Mouse (Mus musculus): Measurements from ENCODE around the gene Aox1. TPM values are rescaled to one million over a fixed set of nuclear protein-coding genes. Genes with fewer than 3 reads are reported as not detected.

Gene Aox1
- 0.16 and 0.17 TPM in 2 replicates for polyA plus RNA-seq (2012; rRNA removed)
- 0.18 and 0.32 TPM in 2 replicates for polyA plus RNA-seq (2014; fragmentation: Nextera tagmentation; extraction: Ambion mirVana)

DNA sequence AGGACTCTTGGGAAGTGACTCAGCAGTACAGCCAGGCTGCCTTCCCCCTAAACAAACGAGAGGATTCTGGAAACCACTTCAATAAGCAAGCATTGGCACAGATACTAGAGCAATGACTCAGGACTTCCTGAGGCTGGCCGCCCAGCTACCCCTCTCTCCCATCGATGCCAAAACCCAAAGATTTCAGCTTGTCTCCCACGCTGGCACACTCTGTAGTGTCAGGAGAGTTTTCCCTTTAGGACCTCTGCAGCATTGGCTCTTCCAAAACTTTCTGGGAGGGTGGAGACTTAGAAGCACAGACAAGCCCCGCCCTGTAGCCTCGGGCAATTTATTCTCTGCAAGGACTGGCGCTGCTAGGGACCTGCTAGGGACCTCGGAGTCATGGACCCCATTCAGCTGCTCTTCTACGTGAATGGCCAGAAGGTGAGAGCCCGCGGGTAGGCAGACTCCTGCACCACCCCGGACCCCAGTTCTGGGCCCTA lies at the start of gene Aox1:
Gene Aox1 (plus strand): TSS at position 296 of the 482 bp plus-strand sequence.
- Histone ChIP-seq H3K4me1 (replicated peaks; ENCODE audit: control insufficient read depth in 2 of 2, insufficient read depth in 2 of 2, low read length in 1 of 2) (peaks cover 10 to 27% of the 10 kb centered on the region in 2 experiments), H3K4me2 (ENCODE audit: low read depth) (peak within 1 kb of the TSS; percentile 61), H3K27me3 (ENCODE audit: control insufficient read depth, insufficient read depth, low read length) (no peaks in the 10 kb centered on the region), H3K27ac (no peak within 1 kb of the TSS), H3K4me3 (ENCODE audit: insufficient read depth in 1 of 2, low read depth in 2 of 2, low read length in 2 of 2) (peak within 1 kb of the TSS; percentile 29 to 38), H3K36me3 (replicated peaks; ENCODE audit: control insufficient read depth, insufficient read depth, low read depth) (peaks cover 3% of the 10 kb centered on the region), H3K9me3 (ENCODE audit: control insufficient read depth, low read length) (no peaks in the 10 kb centered on the region), H3K9ac (replicated peaks) (no peak within 1 kb of the TSS)
- 5% methylated on average over 12 of the region's 12 CpGs for WGBS (ENCODE audit: insufficient replicate concordance)
- peak; percentile 59 for ATAC-seq (ENCODE audit: insufficient read depth)
- DNase-seq (ENCODE audit: low read depth in 3 of 3, low spot score in 3 of 3): peak in 1 of 3 experiments; percentile 39
- TF ChIP-seq CTCF (IDR thresholded peaks at IDR 0.05; ENCODE audit: low read depth) (no peak), EP300 (IDR thresholded peaks at IDR 0.05; ENCODE audit: low read depth) (no peak)

DNA sequence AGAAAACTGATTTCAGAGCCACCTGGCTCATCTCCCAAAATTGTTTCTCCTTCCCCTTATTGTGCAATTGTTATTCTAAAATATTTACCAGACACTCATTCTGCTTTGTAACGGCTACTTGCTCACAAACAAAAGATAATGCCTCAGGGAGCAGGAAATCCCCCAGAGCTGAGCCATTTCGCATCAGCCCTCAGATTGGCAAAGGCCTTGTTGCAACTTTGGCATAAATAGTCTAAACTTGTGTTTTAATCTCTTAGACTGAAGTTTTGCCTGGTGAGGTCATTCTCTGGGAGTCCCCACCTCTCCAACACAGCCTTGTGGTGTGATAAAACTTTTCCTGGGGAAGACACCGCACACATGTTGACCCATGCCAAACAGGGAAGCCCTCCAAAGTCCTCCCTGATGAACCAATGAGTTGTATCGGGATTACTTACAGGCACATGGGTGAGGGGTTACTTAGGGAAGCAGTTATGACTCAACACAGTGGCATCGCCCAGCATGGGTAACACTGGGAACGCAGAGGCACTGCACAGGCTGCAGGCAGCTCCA lies 40.6 kb upstream of the Aox1 start:
- Histone ChIP-seq H3K27ac (no peak overlapping the region), H3K4me1 (replicated peaks; ENCODE audit: control insufficient read depth in 2 of 2, insufficient read depth in 2 of 2, low read length in 1 of 2) (no peaks in the 10 kb centered on the region; a peak in 1 of 4 replicates), H3K9ac (replicated peaks) (no peak overlapping the region), H3K36me3 (replicated peaks; ENCODE audit: control insufficient read depth, insufficient read depth, low read depth) (no peaks in the 10 kb centered on the region), H3K9me3 (ENCODE audit: control insufficient read depth, low read length) (no peaks in the 10 kb centered on the region), H3K27me3 (ENCODE audit: control insufficient read depth, insufficient read depth, low read length) (no peaks in the 10 kb centered on the region), H3K4me2 (ENCODE audit: low read depth) (no peak overlapping the region), H3K4me3 (ENCODE audit: insufficient read depth in 1 of 2, low read depth in 2 of 2, low read length in 2 of 2) (no peak overlapping the region)
- 55% methylated on average over 6 of the region's 6 CpGs for WGBS (ENCODE audit: insufficient replicate concordance)
- TF ChIP-seq CTCF (IDR thresholded peaks at IDR 0.05; ENCODE audit: low read depth): no peak
- no peak for ATAC-seq (ENCODE audit: insufficient read depth)
- DNase-seq (ENCODE audit: low read depth in 3 of 3, low spot score in 3 of 3): no peak

DNA sequence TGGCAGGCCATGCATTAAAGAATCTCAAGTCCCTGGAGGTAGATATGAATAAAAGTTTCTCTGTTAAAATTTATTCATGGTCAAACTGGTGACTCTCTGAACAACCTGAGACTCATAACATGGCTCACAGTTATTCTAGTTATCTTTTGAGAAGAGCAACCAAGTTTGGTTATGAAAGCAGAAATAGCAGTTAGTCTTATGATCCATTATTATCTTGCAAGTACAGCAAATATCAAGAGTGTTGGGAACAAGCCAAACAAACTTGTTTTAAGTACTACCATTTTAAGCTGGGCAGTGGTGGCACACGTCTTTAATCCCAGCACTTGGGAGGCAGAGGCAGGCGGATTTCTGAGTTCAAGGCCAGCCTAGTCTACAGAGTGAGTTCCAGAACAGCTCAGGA lies 38.5 kb upstream of the Aox1 start:
- no peak overlapping the region for H3K9ac ChIP-seq (replicated peaks)
- 45% methylated on average over 2 of the region's 2 CpGs for WGBS (ENCODE audit: insufficient replicate concordance)
- no peak overlapping the region for H3K4me2 ChIP-seq (ENCODE audit: low read depth)
- H3K27ac ChIP-seq: no peak overlapping the region
- no peaks in the 10 kb centered on the region for H3K36me3 ChIP-seq (replicated peaks; ENCODE audit: control insufficient read depth, insufficient read depth, low read depth)
- ATAC-seq (ENCODE audit: insufficient read depth) (no peak), DNase-seq (ENCODE audit: low read depth in 3 of 3, low spot score in 3 of 3) (no peak)
- H3K27me3 ChIP-seq (ENCODE audit: control insufficient read depth, insufficient read depth, low read length): no peaks in the 10 kb centered on the region
- peaks cover 0 to 2% of the 10 kb centered on the region in 2 experiments; a peak in 1 of 4 replicates for H3K4me1 ChIP-seq (replicated peaks; ENCODE audit: control insufficient read depth in 2 of 2, insufficient read depth in 2 of 2, low read length in 1 of 2)
- TF ChIP-seq CTCF (IDR thresholded peaks at IDR 0.05; ENCODE audit: low read depth) (no peak), EP300 (IDR thresholded peaks at IDR 0.05; ENCODE audit: low read depth) (no peak)
- H3K9me3 ChIP-seq (ENCODE audit: control insufficient read depth, low read length): no peaks in the 10 kb centered on the region
- no peak overlapping the region for H3K4me3 ChIP-seq (ENCODE audit: insufficient read depth in 1 of 2, low read depth in 2 of 2, low read length in 2 of 2)

DNA sequence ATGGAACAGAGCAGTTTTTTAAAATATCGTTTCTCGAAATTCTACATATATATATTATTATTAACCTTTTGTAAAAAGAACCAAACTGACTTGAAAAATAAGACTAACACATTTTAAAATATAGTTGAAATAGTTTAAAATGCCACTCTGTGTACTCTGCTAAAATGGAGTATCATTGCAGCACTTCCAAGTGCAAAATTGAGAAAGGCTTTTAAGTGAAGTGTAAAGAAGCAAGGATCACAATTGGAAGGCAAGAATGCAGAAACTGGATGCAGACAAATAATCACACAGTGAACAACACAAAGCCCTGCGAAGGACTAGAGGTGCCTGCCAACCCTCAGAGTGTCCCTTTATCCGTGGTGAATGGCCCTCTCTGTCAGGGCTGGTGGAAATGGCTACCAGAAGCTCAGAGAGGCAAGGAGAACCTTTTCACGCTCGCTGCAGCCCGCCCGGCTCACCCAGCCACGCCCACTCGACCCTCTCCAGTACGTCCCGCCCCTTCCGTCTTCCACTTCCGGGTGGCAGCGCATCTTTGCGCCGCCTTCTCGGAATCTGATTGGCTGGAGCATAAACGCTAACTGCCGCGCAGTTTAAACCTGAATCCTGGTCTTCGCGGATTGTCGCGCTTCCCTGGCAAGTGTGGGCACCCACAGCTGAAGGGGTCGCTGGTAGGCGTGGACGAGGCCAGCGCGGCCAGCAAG lies 34.1 kb upstream of the Aox1 start, which contains the start of gene Sgo2a:
Gene Sgo2a (plus strand): TSS at position 540 of the 701 bp plus-strand sequence.
- ATAC-seq (ENCODE audit: insufficient read depth) (peak; percentile 96), DNase-seq (ENCODE audit: low read depth in 3 of 3, low spot score in 3 of 3) (peak; percentile 88 to 90 (median 88))
- Histone ChIP-seq H3K9ac (replicated peaks) (peak within 1 kb of the TSS; percentile 98), H3K4me3 (ENCODE audit: insufficient read depth in 1 of 2, low read depth in 2 of 2, low read length in 2 of 2) (peak within 1 kb of the TSS; percentile 76 to 99), H3K4me2 (ENCODE audit: low read depth) (peak within 1 kb of the TSS; percentile 80), H3K36me3 (replicated peaks; ENCODE audit: control insufficient read depth, insufficient read depth, low read depth) (peaks cover 10% of the 10 kb centered on the region), H3K27me3 (ENCODE audit: control insufficient read depth, insufficient read depth, low read length) (no peaks in the 10 kb centered on the region), H3K27ac (peak within 1 kb of the TSS; percentile 78), H3K4me1 (replicated peaks; ENCODE audit: control insufficient read depth in 2 of 2, insufficient read depth in 2 of 2, low read length in 1 of 2) (peaks cover 13 to 14% of the 10 kb centered on the region in 2 experiments), H3K9me3 (ENCODE audit: control insufficient read depth, low read length) (no peaks in the 10 kb centered on the region)
- no peak for TF ChIP-seq EP300 (IDR thresholded peaks at IDR 0.05; ENCODE audit: low read depth)
- TF ChIP-seq CTCF (IDR thresholded peaks at IDR 0.05; ENCODE audit: low read depth): no peak
- WGBS (ENCODE audit: insufficient replicate concordance): 6% methylated on average over 30 of the region's 30 CpGs

DNA sequence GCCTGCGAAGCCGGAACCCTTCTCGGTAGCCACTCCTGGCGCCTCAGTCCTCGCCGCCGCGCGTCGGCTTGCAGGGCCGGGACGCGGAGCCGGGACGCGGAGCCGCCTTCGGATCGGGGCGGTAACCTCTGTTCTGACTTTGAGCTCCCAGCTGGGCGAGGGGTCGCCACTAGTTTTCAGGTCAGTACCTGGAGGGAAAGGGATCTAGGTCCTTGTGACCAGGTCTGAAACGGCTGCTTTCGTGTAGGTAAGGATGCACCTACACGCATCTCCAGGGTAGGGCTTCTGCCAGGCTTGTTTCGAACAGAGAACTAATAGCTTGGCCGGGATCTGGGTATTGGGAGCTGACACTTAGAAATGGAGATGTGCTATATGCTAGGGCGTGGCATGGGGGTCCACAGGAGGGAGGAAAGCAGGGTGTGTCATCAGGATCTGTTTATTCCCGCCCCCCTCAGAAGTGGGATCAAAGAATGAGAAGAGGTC lies 33.6 kb upstream of the Aox1 start:
- H3K4me3 ChIP-seq (ENCODE audit: insufficient read depth in 1 of 2, low read depth in 2 of 2, low read length in 2 of 2): peak overlapping the region; percentile 76 to 99
- TF ChIP-seq CTCF (IDR thresholded peaks at IDR 0.05; ENCODE audit: low read depth): no peak
- no peak for TF ChIP-seq EP300 (IDR thresholded peaks at IDR 0.05; ENCODE audit: low read depth)
- no peaks in the 10 kb centered on the region for H3K9me3 ChIP-seq (ENCODE audit: control insufficient read depth, low read length)
- peak overlapping the region; percentile 80 for H3K4me2 ChIP-seq (ENCODE audit: low read depth)
- no peaks in the 10 kb centered on the region for H3K27me3 ChIP-seq (ENCODE audit: control insufficient read depth, insufficient read depth, low read length)
- 0% methylated on average over 29 of the region's 29 CpGs for WGBS (ENCODE audit: insufficient replicate concordance)
- peaks cover 13 to 14% of the 10 kb centered on the region in 2 experiments for H3K4me1 ChIP-seq (replicated peaks; ENCODE audit: control insufficient read depth in 2 of 2, insufficient read depth in 2 of 2, low read length in 1 of 2)
- peaks cover 10% of the 10 kb centered on the region for H3K36me3 ChIP-seq (replicated peaks; ENCODE audit: control insufficient read depth, insufficient read depth, low read depth)
- no peak for DNase-seq (ENCODE audit: low read depth in 3 of 3, low spot score in 3 of 3)
- ATAC-seq (ENCODE audit: insufficient read depth): peak; percentile 87
- peak overlapping the region; percentile 78 for H3K27ac ChIP-seq
- peak overlapping the region; percentile 98 for H3K9ac ChIP-seq (replicated peaks)

All from liver, embryonic 14.5 days (tissue).